Mouse (Mus musculus): ENCODE data around the gene Setd1a.

DNA sequence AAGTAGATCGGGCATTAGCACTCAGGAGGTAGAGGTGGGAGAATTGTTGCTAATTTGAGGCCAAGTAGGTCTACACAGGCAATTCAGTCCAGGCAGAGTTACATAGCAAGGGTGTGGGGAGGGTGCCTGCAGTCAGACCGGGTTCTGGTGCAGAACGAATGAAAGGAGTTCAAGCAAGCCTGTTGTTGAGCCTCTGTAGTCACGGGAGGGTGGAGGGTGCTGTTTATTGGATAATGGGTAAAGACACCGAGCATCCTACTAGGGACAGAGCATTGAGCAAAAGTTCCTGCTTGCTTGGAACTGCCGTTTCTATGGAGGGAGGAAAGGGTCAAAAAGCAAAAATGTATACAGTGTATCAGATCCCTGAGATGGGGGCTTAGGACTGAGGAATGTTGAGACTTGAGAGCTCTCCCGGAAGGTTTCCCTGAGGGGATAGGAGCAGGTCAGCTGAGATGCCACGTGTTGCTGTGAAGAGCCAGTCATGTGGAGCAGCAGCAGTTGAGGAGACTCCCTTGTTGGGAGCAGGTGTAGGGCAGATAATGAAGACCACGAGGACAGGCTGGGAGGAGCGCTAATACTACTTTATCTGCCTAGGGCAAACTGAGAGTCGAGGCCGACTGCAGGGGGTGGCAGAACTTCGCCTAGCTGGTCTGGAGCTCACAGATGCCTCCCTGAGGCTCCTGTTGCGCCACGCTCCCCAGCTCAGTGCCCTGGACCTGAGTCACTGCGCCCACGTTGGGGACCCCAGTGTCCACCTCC is 9.4 kb upstream of the Setd1a start:
- TF ChIP-seq CTCF (IDR thresholded peaks at IDR 0.05; ENCODE audit: borderline replicate concordance, insufficient read depth, low read length) (no peak), POLR2A (IDR thresholded peaks at IDR 0.05; ENCODE audit: low read depth, low read length) (no peak)
